Mouse (Mus musculus) myocyte (in vitro differentiated cells): Measurements from ENCODE around the gene Nmur2.

ENCODE experiments used
- CEBPB ChIP-seq: IDR thresholded peaks from 2 replicates; pipeline ENCODE4 v1.6.1; 2011; ENCODE audit warnings: mild to moderate bottlenecking, moderate library complexity; ENCODE audit not compliant: poor library complexity, insufficient read depth, severe bottlenecking
- E2F4 ChIP-seq: IDR thresholded peaks from one replicate; pipeline ENCODE4 v1.6.1; 2011; ENCODE audit warnings: mild to moderate bottlenecking, control low read depth, moderate library complexity; ENCODE audit not compliant: insufficient read depth
- MAX ChIP-seq: IDR thresholded peaks from one replicate; pipeline ENCODE4 v1.6.1; 2011; ENCODE audit warnings: low read depth, mild to moderate bottlenecking, control low read depth
- POLR2AphosphoS2 ChIP-seq: IDR thresholded peaks from one replicate; pipeline ENCODE4 v1.6.1; 2011; ENCODE audit warnings: low read depth, control low read depth; ENCODE audit not compliant: insufficient read length
- REST ChIP-seq: IDR thresholded peaks from one replicate; pipeline ENCODE4 v1.6.1; 2011; ENCODE audit warnings: mild to moderate bottlenecking, control low read depth, moderate library complexity; ENCODE audit not compliant: insufficient read depth, insufficient read length

DNA sequence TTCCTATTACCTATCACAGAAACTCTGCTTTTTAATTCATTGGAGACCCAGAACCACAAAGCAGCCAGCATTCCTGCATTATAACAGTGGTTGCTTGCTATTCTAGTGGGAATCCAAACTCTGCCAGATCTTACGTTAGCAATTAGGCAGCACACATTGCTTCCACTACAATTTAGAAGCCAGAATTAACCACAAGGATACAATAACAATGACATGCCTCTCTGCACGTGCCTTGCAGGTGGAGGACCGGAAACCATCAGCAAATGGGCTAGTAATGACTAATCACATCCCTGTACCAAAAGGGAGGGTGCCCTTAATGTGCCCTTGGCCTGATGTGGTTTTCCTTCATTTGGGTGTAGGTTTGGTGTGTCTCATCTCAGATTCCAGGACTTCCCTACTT is 32.5 kb downstream of the Nmur2 start:
- no peak for TF ChIP-seq REST
- no peak for TF ChIP-seq CEBPB
- TF ChIP-seq MAX, result no peak
- no peak for TF ChIP-seq POLR2AphosphoS2
- no peak for TF ChIP-seq E2F4
